Mouse (Mus musculus) forebrain, embryonic 16.5 days (tissue): ENCODE measurements around the gene Tfpt. TPM values are rescaled to one million over a fixed set of nuclear protein-coding genes. Genes with fewer than 3 reads are reported as not detected.

Experiments used
- ATAC-seq: fragments of 200-750 bp; cut with Nextera tagmentation; 2 replicates; pipeline ENCODE4 v1.8.0; 2017; ENCODE audit warnings: mild to moderate bottlenecking, moderate library complexity
- H3K27ac ChIP-seq: fragments of 300-500 bp; sonication (generic); 2 replicates; pipeline ENCODE4 v1.5.1; 2014; ENCODE audit warnings: low read length, control low read depth
- H3K27me3 ChIP-seq: fragments of 300-500 bp; sonication (generic); replicated peaks from 2 replicates; pipeline ENCODE4 v1.6.1; 2014; ENCODE audit warnings: low read length; ENCODE audit not compliant: control insufficient read depth, insufficient read depth
- H3K36me3 ChIP-seq: fragments of 300-500 bp; sonication (generic); 2 replicates; pipeline ENCODE4 v1.6.1; 2014; ENCODE audit not compliant: control insufficient read depth, insufficient read depth
- H3K4me1 ChIP-seq: fragments of 300-500 bp; sonication (generic); replicated peaks from 2 replicates; pipeline ENCODE4 v1.6.1; 2014; ENCODE audit warnings: low read length; ENCODE audit not compliant: control insufficient read depth, insufficient read depth
- H3K4me2 ChIP-seq: fragments of 300-500 bp; sonication (generic); 2 replicates; pipeline ENCODE4 v1.6.1; 2014; ENCODE audit warnings: mild to moderate bottlenecking, low read length, control low read depth
- H3K4me3 ChIP-seq: fragments of 300-500 bp; sonication (generic); replicated peaks from 2 replicates; pipeline ENCODE4 v1.5.1; 2014; ENCODE audit warnings: mild to moderate bottlenecking, low read length, control low read depth
- H3K9ac ChIP-seq: fragments of 300-500 bp; sonication (generic); replicated peaks from 2 replicates; pipeline ENCODE4 v1.6.1; 2014; ENCODE audit warnings: low read depth, low read length, control low read depth
- H3K9me3 ChIP-seq: fragments of 300-500 bp; sonication (generic); 2 replicates; pipeline ENCODE4 v1.6.1; 2016; ENCODE audit warnings: low read length; ENCODE audit not compliant: control insufficient read depth
- WGBS: fragments of 180-500 bp; shearing (Covaris S2); extraction: QIAGEN DNeasy Blood & Tissue Kit; methylation state at CpG from one replicate; pipeline ENCODE4 v1.1.7; 2014; 5-methylcytosine and 5-hydroxymethylcytosine counted together
- polyA plus RNA-seq: library from polyadenylated mRNA; unstranded; fragments of >200 nt; fragmentation: Nextera tagmentation; extraction: Ambion mirVana; gene quantifications from 2 replicates; pipeline ENCODE4 v1.2.1, GENCODE M21; 2015

The Tfpt gene
- polyA plus RNA-seq, 1 experiment from 2014 or later, result 31.9 TPM

DNA sequence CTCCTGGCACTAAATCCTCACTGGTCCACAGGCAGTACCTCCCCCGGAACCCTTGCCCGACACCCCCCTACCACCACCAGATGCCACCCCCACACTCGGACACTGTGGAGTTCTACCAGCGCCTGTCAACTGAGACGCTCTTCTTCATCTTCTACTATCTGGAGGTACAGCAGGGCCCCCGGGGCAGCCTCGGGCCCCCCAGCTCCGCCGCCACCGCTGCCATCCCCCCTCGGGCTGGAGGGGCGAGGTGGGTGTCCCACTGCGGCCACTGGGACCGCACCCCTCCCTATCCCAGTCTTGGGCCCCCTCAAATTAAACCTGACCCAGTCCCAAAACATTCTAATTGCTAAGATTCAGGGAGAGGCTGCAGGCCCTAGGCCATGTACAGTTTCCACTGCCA lies 28.8 kb upstream of the Tfpt start:
- no peaks in the 10 kb centered on the region for H3K9me3 ChIP-seq
- H3K4me1 ChIP-seq, result peaks cover under 1% of the 10 kb centered on the region
- H3K27ac ChIP-seq, result no peak overlapping the region
- WGBS, result 96% methylated on average over 13 of the region's 14 CpGs
- no peak for ATAC-seq
- no peak overlapping the region for H3K4me2 ChIP-seq
- no peak overlapping the region for H3K4me3 ChIP-seq
- H3K9ac ChIP-seq, result no peak overlapping the region
- H3K27me3 ChIP-seq, result no peaks in the 10 kb centered on the region
- H3K36me3 ChIP-seq, result peaks cover 58% of the 10 kb centered on the region

DNA sequence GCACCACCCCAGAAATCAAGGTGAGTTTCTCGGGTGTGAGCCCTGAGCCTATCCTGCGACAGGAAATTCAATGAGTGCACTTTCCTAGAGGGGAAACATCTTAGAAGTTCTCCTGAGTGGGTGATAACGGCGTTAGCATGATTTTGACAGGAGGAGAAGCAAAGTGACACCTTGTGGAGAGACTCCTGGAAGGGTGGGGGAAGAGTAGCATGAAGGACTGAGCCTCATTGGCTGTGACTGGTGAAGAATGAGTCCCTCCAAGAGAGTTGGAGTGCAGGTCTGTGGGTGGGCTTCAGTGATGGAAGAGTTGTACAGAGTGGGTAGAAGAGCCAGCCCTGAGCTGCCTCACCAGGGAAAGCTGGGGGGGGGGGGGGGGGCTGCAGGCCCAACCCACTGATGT lies 27.2 kb upstream of the Tfpt start:
- H3K4me1 ChIP-seq, result no peaks in the 10 kb centered on the region
- H3K36me3 ChIP-seq, result peaks cover 67% of the 10 kb centered on the region
- H3K9me3 ChIP-seq, result no peaks in the 10 kb centered on the region
- ATAC-seq, result no peak
- no peak overlapping the region for H3K27ac ChIP-seq
- H3K27me3 ChIP-seq, result no peaks in the 10 kb centered on the region
- no peak overlapping the region for H3K4me2 ChIP-seq
- no peak overlapping the region for H3K9ac ChIP-seq
- H3K4me3 ChIP-seq, result no peak overlapping the region
- 92% methylated on average over 4 of the region's 4 CpGs for WGBS

DNA sequence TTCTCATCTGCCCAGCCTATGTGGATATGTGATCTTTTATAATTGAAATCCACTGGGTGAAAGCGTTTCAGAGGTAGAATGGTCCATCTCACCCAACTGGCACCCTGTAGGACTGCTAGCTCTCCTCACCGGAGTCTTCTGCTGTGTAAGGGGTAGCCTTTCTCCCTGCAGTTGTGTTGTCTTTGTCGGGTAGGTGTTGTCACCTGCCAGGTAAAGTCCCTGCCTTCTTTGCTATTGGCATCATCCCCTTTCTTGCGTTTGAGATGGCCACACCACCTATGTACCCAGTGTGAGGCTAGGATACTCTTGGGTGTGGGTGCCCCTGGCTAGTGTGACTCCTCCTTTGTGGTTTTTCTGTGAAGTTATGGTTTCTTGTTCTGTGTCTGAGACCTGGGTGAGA lies 16.9 kb upstream of the Tfpt start:
- peaks cover 15% of the 10 kb centered on the region for H3K36me3 ChIP-seq
- H3K4me2 ChIP-seq, result peak overlapping the region; percentile 88
- ATAC-seq, result no peak
- H3K4me1 ChIP-seq, result peaks cover 37% of the 10 kb centered on the region
- no peaks in the 10 kb centered on the region for H3K27me3 ChIP-seq
- no peaks in the 10 kb centered on the region for H3K9me3 ChIP-seq
- no peak overlapping the region for H3K27ac ChIP-seq
- H3K9ac ChIP-seq, result peak overlapping the region; percentile 80
- peak overlapping the region; percentile 71 for H3K4me3 ChIP-seq
- 68% methylated on average over 4 of the region's 4 CpGs for WGBS

DNA sequence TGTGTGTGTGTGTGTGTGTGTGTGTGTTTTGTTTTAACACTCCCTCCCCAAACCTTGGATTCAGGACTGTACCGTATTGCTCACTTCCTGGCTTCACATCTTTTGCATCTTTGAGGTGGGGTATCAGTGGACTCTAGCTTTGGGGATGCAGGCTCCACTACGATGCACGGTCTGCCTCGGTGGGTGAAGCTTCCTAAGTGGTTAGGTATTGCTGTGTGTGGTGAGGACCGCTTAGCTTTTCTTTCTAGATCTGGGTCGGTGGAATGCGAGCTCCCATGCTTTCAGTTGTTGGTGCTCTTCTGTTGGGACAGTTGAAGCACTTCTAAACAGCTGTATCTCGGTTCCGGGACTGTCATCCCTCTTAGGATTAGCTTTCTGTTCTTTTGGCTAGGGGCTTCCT lies 16.5 kb upstream of the Tfpt start:
- Histone ChIP-seq H3K9me3 (no peaks in the 10 kb centered on the region), H3K9ac (peak overlapping the region; percentile 80), H3K4me2 (peak overlapping the region; percentile 88), H3K4me3 (peak overlapping the region; percentile 71), H3K27ac (peak overlapping the region; percentile 97; the same call in 1 of the 2 replicates), H3K27me3 (no peaks in the 10 kb centered on the region), H3K4me1 (peaks cover 37% of the 10 kb centered on the region), H3K36me3 (peaks cover 15% of the 10 kb centered on the region)
- WGBS, result 18% methylated on average over 9 of the region's 9 CpGs
- ATAC-seq, result no peak

DNA sequence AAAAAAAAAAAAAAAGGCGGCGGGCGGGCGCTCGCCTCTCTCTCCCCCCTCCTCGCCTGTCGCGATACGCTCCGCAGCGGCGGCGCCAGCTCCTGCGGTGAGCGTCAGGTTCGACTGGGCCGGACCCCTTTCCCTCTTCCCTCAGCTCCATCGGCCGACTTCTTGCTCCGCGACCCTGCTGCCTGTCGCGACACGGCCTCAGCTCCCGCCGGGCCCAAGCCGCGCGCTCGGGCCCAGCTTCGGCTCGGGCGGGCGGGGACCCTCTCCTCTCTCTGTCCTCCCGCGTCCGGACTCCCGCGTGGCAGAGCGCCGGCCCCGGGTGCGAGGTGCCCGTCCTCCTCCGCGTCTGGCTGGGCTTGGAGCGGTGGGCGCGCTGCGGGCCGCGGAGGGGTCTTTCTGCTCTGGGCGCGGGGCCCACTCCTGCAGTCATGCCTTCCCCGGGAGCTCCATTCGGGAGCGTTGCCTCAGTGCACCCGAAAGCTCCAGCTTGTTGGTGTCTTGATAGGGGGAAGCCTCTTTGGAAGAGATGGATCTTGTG lies 15.8 kb upstream of the Tfpt start:
- H3K27me3 ChIP-seq, result no peaks in the 10 kb centered on the region
- peaks cover 37% of the 10 kb centered on the region for H3K4me1 ChIP-seq
- H3K4me3 ChIP-seq, result peak overlapping the region; percentile 71
- no peaks in the 10 kb centered on the region for H3K9me3 ChIP-seq
- peak overlapping the region; percentile 88 for H3K4me2 ChIP-seq
- peak overlapping the region; percentile 80 for H3K9ac ChIP-seq
- no peak for ATAC-seq
- peak overlapping the region; percentile 97 for H3K27ac ChIP-seq
- peaks cover 9% of the 10 kb centered on the region for H3K36me3 ChIP-seq
- under 1% methylated on average over 45 of the region's 58 CpGs for WGBS

DNA sequence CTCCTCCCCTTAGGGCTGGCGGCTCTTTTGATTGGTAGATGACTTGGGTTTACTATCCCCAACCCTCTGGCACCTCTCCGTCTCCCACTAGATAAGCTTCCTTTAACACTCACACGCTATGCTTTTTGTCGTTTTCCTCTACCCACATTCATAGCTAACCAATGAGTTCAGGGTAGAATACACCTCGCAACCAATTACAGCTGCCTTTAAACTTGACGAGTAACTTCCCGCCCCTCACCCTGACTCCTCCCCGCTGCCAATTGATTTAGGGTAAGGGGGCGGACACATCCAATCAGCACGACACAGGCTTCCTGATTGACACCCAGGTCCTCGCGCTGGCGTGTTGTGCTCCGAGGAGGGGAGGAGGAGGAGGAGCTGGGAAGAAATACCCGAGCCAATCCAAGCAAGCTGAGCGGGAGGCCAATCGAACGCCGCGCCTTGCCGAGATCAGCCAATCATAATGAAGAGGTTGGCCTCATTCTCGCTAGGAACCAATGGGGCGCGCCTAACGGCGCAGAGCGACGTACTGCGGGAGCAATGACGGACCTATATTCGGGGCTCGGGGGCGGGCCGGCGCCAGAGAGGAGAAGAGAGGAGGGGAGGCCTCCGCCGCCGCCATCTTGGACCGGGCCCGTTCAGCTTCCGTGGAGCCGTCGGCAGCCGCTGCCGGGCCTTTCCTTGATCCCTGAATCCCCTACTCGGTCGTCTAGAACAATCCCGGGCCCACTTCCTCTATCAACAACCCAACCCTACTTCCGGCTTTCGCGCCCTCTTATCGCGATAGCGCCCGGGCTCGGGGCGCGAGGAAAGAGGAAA lies 15.2 kb upstream of the Tfpt start, which contains the start of gene Cnot3:
Gene Cnot3, plus strand, starts transcription at position 597 of the 816 bp plus-strand sequence.
- H3K27ac ChIP-seq, result peak within 1 kb of the TSS; percentile 97
- no peaks in the 10 kb centered on the region for H3K27me3 ChIP-seq
- H3K36me3 ChIP-seq, result peaks cover 9% of the 10 kb centered on the region
- no peaks in the 10 kb centered on the region for H3K9me3 ChIP-seq
- H3K4me2 ChIP-seq, result peak within 1 kb of the TSS; percentile 88
- ATAC-seq, result peak; percentile 97
- H3K9ac ChIP-seq, result peak within 1 kb of the TSS; percentile 80
- peak within 1 kb of the TSS; percentile 71 for H3K4me3 ChIP-seq
- WGBS, result 0% methylated on average over 48 of the region's 58 CpGs
- H3K4me1 ChIP-seq, result peaks cover 37% of the 10 kb centered on the region

DNA sequence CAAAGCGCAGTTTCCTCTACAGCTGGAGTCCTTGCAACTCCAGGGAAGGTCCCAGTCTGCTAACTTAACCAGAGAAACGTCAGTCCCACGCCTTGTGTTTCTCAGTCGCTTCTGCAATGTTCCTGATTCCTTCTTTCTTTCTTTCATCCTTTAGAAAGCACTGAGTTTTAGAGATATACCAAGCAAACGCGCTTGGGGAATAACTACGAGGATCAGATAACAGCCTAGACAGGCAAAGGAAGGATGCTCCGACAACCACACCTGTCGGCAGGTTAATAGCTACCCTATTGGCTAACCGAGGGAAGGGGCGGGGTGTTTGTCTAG lies 14.6 kb upstream of the Tfpt start:
- Histone ChIP-seq H3K4me2 (peak overlapping the region; percentile 76), H3K4me3 (peak overlapping the region; percentile 47), H3K36me3 (peaks cover 12% of the 10 kb centered on the region), H3K27ac (peak overlapping the region; percentile 62), H3K9ac (peak overlapping the region; percentile 33; the same call in 1 of the 2 replicates), H3K4me1 (peaks cover 37% of the 10 kb centered on the region), H3K27me3 (no peaks in the 10 kb centered on the region), H3K9me3 (no peaks in the 10 kb centered on the region)
- 1% methylated on average over 11 of the region's 11 CpGs for WGBS
- no peak for ATAC-seq

DNA sequence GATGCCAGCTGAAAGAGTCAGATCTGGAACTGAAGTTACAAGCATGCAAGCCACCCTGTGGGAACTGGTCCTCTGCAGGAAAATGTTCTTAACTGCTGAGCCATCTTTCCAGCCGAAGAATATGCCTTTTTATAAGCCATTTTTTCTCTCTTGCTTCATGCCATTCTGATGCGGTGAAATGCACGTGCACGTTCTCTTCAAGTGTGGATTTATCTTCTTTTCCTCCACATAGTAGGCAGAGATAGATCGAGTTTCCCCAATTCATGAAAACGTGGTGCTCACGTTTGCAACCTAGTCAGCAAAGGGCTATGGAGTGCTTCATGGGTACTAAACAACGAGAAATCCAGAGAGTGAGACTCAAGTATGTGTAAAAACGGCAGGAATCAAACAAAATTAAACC lies 14.1 kb upstream of the Tfpt start:
- 23% methylated on average over 9 of the region's 9 CpGs for WGBS
- no peak for ATAC-seq
- Histone ChIP-seq H3K4me1 (peaks cover 34% of the 10 kb centered on the region), H3K4me3 (peak overlapping the region; percentile 47), H3K9me3 (no peaks in the 10 kb centered on the region), H3K27me3 (no peaks in the 10 kb centered on the region), H3K27ac (no peak overlapping the region), H3K4me2 (peak overlapping the region; percentile 76), H3K9ac (no peak overlapping the region; the same call in 1 of the 2 replicates), H3K36me3 (peaks cover 12% of the 10 kb centered on the region)

DNA sequence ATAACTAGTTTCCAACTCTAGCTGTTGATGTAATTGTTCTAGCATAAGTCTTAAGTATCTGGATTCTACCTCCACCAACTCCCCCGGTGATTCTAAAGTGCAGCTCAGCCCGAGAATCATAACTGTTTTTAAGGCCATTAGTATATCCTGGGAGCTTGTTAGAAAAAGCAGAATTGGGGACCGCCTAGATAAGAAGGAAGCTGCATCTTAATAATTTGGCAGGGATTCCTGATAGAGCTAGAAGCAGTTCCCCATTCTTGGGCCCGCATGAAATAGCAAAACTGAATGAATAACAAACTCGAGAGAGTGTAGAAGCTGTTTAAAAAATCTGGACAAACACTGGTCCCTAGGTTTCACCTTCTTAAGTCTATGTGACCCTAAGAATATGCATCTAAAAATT lies 13.7 kb upstream of the Tfpt start:
- WGBS, result 73% methylated on average over 5 of the region's 5 CpGs
- peaks cover 31% of the 10 kb centered on the region for H3K4me1 ChIP-seq
- no peaks in the 10 kb centered on the region for H3K27me3 ChIP-seq
- no peak overlapping the region for H3K4me2 ChIP-seq
- no peak overlapping the region for H3K27ac ChIP-seq
- H3K36me3 ChIP-seq, result peaks cover 12% of the 10 kb centered on the region
- no peak overlapping the region for H3K9ac ChIP-seq
- H3K4me3 ChIP-seq, result no peak overlapping the region
- H3K9me3 ChIP-seq, result no peaks in the 10 kb centered on the region
- ATAC-seq, result no peak
